Mouse (Mus musculus): ENCODE data around the gene Dnah8. TPM values are rescaled to one million over a fixed set of nuclear protein-coding genes. Genes with fewer than 3 reads are reported as not detected.
A peak's percentile ranks its signal among the peaks of the same experiment; 100 is the strongest.

The Dnah8 gene
- polyA plus RNA-seq, 1 experiment from 2014 or later: 0.35 TPM

GRCm38 (mm10) chr17:30760307-30760706 lies 136.2 kb downstream of the Dnah8 start:
- peak; percentile 12; the same call in 1 of the 2 replicates for TF ChIP-seq CTCF (IDR thresholded peaks at IDR 0.05; ENCODE audit: low read depth)
- Histone ChIP-seq H3K27me3 (replicated peaks; ENCODE audit: control insufficient read depth, insufficient read depth, low read length) (no peaks in the 10 kb centered on the region), H3K9me3 (ENCODE audit: control insufficient read depth) (no peaks in the 10 kb centered on the region), H3K27ac (ENCODE audit: low read depth, low read length) (no peak overlapping the region), H3K36me3 (ENCODE audit: control insufficient read depth, insufficient read depth) (no peaks in the 10 kb centered on the region), H3K9ac (ENCODE audit: low read depth, low read length) (no peak overlapping the region), H3K4me2 (replicated peaks; ENCODE audit: low read depth) (no peak overlapping the region), H3K4me1 (replicated peaks; ENCODE audit: control insufficient read depth, insufficient read depth, low read length) (no peaks in the 10 kb centered on the region), H3K4me3 (ENCODE audit: low read depth, low read length) (no peak overlapping the region)
- 98% methylated on average over 4 of the region's 4 CpGs for WGBS
- ATAC-seq: no peak

DNA sequence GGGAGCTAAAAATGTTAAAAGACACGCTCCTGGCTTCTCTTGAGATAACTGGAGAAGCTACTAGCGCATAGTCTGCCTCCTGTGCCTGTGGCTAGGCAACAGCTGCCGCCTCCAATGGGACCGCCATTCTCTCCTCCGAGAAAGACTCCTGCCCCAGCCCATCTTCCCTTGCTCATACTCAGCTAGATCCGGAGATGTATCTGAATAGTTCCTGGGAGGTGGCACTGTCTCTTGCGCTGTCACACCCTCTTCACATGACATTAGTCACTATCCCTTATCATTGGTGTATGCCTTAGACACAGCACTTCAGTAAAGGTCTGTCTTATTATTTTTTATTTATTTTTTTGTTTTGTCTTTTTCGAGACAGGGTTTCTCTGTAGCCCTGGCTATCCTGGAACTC lies 140.1 kb downstream of the Dnah8 start:
- H3K9ac ChIP-seq (ENCODE audit: low read depth, low read length): no peak overlapping the region
- no peak for ATAC-seq
- H3K4me1 ChIP-seq (replicated peaks; ENCODE audit: control insufficient read depth, insufficient read depth, low read length): no peaks in the 10 kb centered on the region
- no peak overlapping the region for H3K4me3 ChIP-seq (ENCODE audit: low read depth, low read length)
- no peak overlapping the region for H3K4me2 ChIP-seq (replicated peaks; ENCODE audit: low read depth)
- H3K27me3 ChIP-seq (replicated peaks; ENCODE audit: control insufficient read depth, insufficient read depth, low read length): no peaks in the 10 kb centered on the region
- no peak overlapping the region for H3K27ac ChIP-seq (ENCODE audit: low read depth, low read length)
- no peaks in the 10 kb centered on the region for H3K36me3 ChIP-seq (ENCODE audit: control insufficient read depth, insufficient read depth)
- no peaks in the 10 kb centered on the region for H3K9me3 ChIP-seq (ENCODE audit: control insufficient read depth)
- no peak for TF ChIP-seq CTCF (IDR thresholded peaks at IDR 0.05; ENCODE audit: low read depth)
- 89% methylated on average over 8 of the region's 8 CpGs for WGBS

GRCm38 (mm10) chr17:30774416-30774815 lies 150.3 kb downstream of the Dnah8 start:
- Histone ChIP-seq H3K4me3 (ENCODE audit: low read depth, low read length) (no peak overlapping the region), H3K27ac (ENCODE audit: low read depth, low read length) (no peak overlapping the region), H3K27me3 (replicated peaks; ENCODE audit: control insufficient read depth, insufficient read depth, low read length) (no peaks in the 10 kb centered on the region), H3K9me3 (ENCODE audit: control insufficient read depth) (no peaks in the 10 kb centered on the region), H3K36me3 (ENCODE audit: control insufficient read depth, insufficient read depth) (no peaks in the 10 kb centered on the region), H3K4me1 (replicated peaks; ENCODE audit: control insufficient read depth, insufficient read depth, low read length) (no peaks in the 10 kb centered on the region), H3K4me2 (replicated peaks; ENCODE audit: low read depth) (no peak overlapping the region), H3K9ac (ENCODE audit: low read depth, low read length) (no peak overlapping the region)
- TF ChIP-seq CTCF (IDR thresholded peaks at IDR 0.05; ENCODE audit: low read depth): no peak
- ATAC-seq: no peak

DNA sequence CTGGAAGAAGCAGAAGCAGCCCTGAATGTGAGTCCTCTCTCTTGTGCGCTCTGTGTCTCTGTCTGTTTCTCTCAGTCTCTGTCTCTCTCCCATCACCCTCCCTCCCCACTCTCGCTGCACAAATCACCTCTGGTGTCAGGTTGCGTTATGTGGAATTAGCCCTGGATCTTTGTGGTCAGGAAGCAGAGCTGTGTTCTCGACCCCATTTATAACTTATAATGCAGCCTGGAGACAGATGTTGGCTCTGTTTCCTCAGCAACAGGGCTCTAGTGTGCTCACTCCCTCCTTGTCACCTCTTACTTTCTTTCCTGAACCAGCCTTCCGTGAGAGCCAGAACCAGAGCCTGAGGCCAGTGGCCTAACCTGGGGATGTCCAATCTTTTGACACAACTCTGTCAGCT lies 150.9 kb downstream of the Dnah8 start:
- no peak for TF ChIP-seq CTCF (IDR thresholded peaks at IDR 0.05; ENCODE audit: low read depth)
- no peak overlapping the region for H3K4me2 ChIP-seq (replicated peaks; ENCODE audit: low read depth)
- no peak overlapping the region for H3K4me3 ChIP-seq (ENCODE audit: low read depth, low read length)
- ATAC-seq: no peak
- H3K4me1 ChIP-seq (replicated peaks; ENCODE audit: control insufficient read depth, insufficient read depth, low read length): no peaks in the 10 kb centered on the region
- H3K27me3 ChIP-seq (replicated peaks; ENCODE audit: control insufficient read depth, insufficient read depth, low read length): no peaks in the 10 kb centered on the region
- no peak overlapping the region for H3K27ac ChIP-seq (ENCODE audit: low read depth, low read length)
- H3K36me3 ChIP-seq (ENCODE audit: control insufficient read depth, insufficient read depth): no peaks in the 10 kb centered on the region
- no peaks in the 10 kb centered on the region for H3K9me3 ChIP-seq (ENCODE audit: control insufficient read depth)
- no peak overlapping the region for H3K9ac ChIP-seq (ENCODE audit: low read depth, low read length)
- WGBS: 44% methylated on average over 5 of the region's 5 CpGs

DNA sequence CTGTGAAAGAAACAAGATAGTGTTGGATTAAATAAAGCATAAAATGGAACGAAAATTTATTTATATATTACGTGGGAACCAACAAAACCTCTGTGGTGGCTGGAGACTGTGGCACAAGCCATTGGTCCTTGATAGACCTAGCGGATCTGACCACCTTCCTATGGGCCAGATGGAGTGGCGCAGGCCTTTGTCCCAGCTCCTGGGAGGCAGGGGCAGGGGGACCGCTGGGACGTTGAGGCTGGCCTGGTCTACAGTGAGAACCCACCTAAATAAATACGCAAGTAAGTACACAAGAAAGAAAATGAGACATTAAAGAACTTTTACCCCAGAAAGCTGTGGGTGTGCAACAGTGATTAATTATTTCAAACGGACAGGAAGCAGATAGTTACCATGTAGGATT lies 156.9 kb downstream of the Dnah8 start:
- no peaks in the 10 kb centered on the region for H3K9me3 ChIP-seq (ENCODE audit: control insufficient read depth)
- no peaks in the 10 kb centered on the region for H3K27me3 ChIP-seq (replicated peaks; ENCODE audit: control insufficient read depth, insufficient read depth, low read length)
- no peak overlapping the region for H3K4me2 ChIP-seq (replicated peaks; ENCODE audit: low read depth)
- H3K36me3 ChIP-seq (ENCODE audit: control insufficient read depth, insufficient read depth): no peaks in the 10 kb centered on the region
- H3K27ac ChIP-seq (ENCODE audit: low read depth, low read length): no peak overlapping the region
- no peak overlapping the region for H3K4me3 ChIP-seq (ENCODE audit: low read depth, low read length)
- no peak for TF ChIP-seq CTCF (IDR thresholded peaks at IDR 0.05; ENCODE audit: low read depth)
- H3K4me1 ChIP-seq (replicated peaks; ENCODE audit: control insufficient read depth, insufficient read depth, low read length): no peaks in the 10 kb centered on the region
- 80% methylated on average over 8 of the region's 8 CpGs for WGBS
- no peak overlapping the region for H3K9ac ChIP-seq (ENCODE audit: low read depth, low read length)
- no peak for ATAC-seq

GRCm38 (mm10) chr17:30782286-30782685 lies 158.1 kb downstream of the Dnah8 start:
- WGBS: 76% methylated on average over 14 of the region's 14 CpGs
- H3K27ac ChIP-seq (ENCODE audit: low read depth, low read length): no peak overlapping the region
- no peaks in the 10 kb centered on the region for H3K36me3 ChIP-seq (ENCODE audit: control insufficient read depth, insufficient read depth)
- H3K4me2 ChIP-seq (replicated peaks; ENCODE audit: low read depth): no peak overlapping the region
- H3K9ac ChIP-seq (ENCODE audit: low read depth, low read length): no peak overlapping the region
- no peaks in the 10 kb centered on the region for H3K4me1 ChIP-seq (replicated peaks; ENCODE audit: control insufficient read depth, insufficient read depth, low read length)
- TF ChIP-seq CTCF (IDR thresholded peaks at IDR 0.05; ENCODE audit: low read depth): no peak
- ATAC-seq: no peak
- H3K9me3 ChIP-seq (ENCODE audit: control insufficient read depth): no peaks in the 10 kb centered on the region
- H3K27me3 ChIP-seq (replicated peaks; ENCODE audit: control insufficient read depth, insufficient read depth, low read length): no peaks in the 10 kb centered on the region
- no peak overlapping the region for H3K4me3 ChIP-seq (ENCODE audit: low read depth, low read length)

GRCm38 (mm10) chr17:30788361-30788760 lies 164.2 kb downstream of the Dnah8 start:
- Histone ChIP-seq H3K4me3 (ENCODE audit: low read depth, low read length) (no peak overlapping the region), H3K9me3 (ENCODE audit: control insufficient read depth) (no peaks in the 10 kb centered on the region), H3K27me3 (replicated peaks; ENCODE audit: control insufficient read depth, insufficient read depth, low read length) (no peaks in the 10 kb centered on the region), H3K4me2 (replicated peaks; ENCODE audit: low read depth) (no peak overlapping the region), H3K27ac (ENCODE audit: low read depth, low read length) (no peak overlapping the region), H3K4me1 (replicated peaks; ENCODE audit: control insufficient read depth, insufficient read depth, low read length) (no peaks in the 10 kb centered on the region), H3K36me3 (ENCODE audit: control insufficient read depth, insufficient read depth) (no peaks in the 10 kb centered on the region), H3K9ac (ENCODE audit: low read depth, low read length) (no peak overlapping the region)
- no peak for TF ChIP-seq CTCF (IDR thresholded peaks at IDR 0.05; ENCODE audit: low read depth)
- 88% methylated on average over 8 of the region's 8 CpGs for WGBS
- no peak for ATAC-seq
